Mouse (Mus musculus) right cerebral cortex, postnatal 10 days (tissue): ENCODE measurements around the gene Ice1.
A peak's percentile ranks its signal among the peaks of the same experiment; 100 is the strongest.

ENCODE experiments used
- DNase-seq, 2 experiments: peaks; one replicate each; pipeline ENCODE4 v3.0.0; 2021; ENCODE audit warnings: low spot score in 2 of 2

Gene Ice1

DNA sequence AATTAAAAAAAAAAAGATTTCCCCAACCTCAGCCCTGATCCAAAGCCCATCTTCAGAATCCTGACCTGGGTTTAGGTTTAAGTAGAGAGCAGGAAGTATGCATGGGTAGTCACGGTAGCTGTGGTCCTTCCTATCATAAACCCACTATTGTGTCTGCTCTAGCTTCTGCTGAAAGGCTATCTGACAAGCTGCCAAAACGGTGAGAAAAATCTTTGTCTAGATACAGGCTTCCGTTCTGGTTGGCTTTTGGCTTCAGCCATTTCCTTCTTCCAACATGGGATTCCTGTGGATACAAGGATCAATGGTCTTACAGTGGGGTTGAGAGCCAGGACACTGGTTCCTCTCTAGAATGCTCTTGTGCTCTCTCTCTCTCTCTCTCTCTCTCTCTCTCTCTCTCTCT lies 2.2 kb upstream of the Ice1 start:
- peak in 1 of 2 experiments; percentile 21 for DNase-seq

DNA sequence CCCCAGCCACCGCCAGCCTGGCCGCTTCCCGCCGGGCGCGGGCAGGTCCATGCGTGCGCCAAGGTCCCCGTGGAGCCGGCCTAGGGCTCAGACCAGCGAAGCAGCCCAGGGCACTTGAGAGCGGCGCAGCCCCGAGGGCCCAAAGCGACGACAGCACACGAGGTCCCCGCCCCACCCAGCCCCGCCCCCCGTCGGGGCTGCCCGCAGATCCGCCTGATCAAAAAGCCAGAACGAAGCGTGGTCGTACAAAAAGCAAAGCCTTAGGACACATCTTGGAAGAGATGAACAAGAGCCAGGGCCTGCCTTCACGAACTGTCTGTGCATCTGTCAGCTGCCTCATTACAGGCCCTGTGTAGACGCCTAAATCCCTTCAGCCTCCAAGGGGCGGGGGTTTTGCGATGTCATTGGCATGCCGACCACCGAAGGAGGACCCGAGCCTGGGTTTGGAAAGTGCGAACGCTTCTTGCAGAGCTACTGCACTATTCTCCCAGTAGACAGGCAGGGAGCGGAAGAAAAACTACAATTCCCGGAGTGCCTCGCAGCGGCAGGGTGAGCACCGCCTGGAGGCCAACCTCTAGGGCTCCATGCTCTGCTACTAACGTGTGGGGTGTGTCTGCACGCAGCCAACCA lies 343 bp upstream of the Ice1 start:
- peak; percentile 97 to 98 for DNase-seq

DNA sequence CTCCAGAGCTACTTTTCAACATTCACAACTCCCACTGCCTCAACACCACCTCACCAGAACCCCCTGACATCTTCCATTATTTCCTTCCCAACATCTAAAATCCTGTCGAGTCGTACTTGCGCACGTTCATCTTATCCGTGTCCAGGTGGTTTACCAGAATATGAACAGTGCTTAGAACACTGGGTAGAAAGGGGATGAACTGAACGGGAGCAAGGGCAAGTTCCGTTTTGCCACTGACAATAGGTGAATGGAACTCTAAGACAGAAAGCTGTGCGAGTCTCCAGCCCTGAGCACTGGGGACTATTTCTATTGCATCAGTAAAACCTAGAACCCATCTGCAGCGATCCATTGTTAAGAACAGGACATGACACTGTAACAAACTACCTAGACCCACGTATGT lies 728 bp downstream of the Ice1 start:
- no peak for DNase-seq

DNA sequence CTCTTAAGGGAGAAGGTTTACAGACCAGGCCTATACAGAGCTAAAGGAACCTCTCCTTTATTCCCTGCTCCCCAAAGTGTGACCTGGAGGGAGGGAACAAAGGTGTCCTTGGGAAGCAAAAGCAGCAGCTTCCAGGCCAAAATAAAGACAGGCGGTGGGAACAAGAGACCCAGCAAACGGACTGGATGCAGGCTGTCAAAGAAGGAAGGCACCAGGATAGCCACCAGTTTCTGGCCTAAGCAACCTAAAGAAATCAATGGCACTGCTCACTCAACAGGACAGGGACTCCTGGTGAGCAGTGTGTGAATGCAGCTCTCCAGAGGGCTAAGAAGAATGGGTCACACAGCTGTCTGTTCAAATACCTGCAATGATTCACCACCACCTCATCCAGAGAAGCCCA lies 1.8 kb downstream of the Ice1 start:
- DNase-seq: no peak

DNA sequence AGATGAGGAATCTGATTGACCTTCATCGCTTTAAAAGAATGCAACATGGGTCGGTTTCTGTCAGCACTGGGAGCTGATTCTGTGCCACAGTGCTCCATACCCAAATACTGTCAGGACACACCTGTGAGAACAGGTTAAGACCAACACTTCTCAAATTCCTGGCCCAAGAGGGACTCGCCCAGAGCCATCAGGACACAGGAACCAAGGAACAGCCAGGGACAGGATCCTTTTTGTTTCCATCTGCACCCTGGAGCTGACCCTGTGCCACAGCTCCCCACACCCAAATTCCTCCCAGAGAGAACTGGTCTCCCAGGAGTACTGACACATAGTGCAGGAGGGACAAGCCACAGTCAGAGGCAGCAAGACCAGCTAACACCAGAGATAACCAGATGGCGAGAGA lies 11.0 kb downstream of the Ice1 start:
- no peak for DNase-seq

DNA sequence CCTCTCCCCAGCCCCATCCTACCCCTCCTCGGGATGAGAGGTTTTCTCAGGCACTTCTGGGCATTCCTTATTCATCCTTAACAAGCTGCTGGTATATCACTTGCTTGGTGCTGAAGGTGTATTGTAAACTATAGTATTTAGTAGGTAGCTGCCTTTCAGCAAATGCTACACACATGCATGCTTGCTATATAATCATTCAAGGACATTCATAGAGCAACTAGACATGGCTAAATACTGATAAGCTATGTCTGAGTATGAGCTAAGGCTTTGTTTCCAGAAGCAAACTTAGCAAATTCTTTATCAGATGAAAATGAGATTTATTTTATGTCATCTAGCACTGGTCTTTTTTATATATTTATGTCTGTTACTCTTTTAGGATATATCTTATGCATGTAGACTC lies 11.8 kb downstream of the Ice1 start:
- DNase-seq: no peak

DNA sequence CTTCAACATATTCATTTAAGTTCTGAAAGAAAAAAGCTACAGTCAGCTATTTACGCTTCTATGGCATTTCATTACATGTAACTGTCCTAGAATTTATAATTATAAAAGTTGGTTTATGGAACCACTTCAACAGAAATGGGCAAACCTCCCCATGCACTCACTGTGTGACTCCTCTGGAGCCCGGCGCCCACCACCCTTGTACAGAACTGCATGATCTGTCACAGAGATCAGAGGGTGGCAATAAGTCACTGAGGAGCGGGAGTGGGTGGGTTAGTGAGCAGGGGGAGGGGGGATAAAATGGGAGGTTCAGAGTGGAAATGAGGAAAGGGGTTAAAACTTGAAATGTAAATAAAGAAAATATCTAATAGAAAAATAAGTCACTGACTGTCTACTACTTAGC lies 13.0 kb downstream of the Ice1 start:
- no peak for DNase-seq

DNA sequence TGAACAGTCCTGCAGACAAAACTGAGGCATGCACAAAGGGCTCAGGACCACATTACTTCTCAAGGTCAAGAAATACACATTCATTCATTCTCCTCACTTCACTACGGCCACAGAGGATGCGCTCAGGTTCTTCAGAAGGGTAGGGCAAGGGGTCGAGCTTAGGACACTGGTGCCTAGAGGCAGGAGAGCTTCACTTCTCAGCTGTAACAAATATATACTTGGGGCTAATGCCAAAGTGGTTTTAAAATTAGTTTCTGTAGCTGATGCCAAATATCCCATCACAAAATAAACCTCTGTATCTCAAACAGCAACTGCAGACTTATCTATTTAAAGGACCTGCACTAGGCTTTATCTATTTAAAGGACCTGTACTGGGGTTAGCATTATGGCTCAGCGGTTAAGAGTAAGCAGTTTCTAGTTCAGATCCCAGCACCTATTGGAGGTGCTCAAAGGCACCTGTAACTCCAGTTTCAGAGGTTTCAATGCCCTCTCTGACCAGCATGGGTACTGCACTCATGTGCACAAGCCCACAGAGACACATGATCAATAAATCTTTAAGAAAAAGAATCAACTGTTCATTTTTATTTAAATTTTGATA lies 14.9 kb downstream of the Ice1 start:
- DNase-seq: peak in 1 of 2 experiments; percentile 16

DNA sequence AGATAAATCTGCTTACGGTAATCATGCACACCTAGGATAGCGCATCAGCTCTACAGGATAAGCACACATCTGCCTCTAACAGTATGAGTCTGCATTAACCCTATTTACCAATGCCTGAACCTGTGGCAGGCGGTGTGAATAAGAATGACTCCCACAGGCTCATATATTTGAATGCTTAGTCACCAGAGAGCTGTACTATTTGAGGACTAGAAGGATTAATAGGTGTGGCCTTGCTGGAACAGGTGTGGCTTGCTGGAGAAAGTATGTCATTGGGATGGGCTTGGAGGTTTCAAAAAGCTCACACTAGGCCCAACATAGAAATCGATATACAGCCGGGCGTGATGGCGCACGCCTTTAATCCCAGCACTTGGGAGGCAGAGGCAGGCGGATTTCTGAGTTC lies 15.9 kb downstream of the Ice1 start:
- peak in 1 of 2 experiments; percentile 8 for DNase-seq

DNA sequence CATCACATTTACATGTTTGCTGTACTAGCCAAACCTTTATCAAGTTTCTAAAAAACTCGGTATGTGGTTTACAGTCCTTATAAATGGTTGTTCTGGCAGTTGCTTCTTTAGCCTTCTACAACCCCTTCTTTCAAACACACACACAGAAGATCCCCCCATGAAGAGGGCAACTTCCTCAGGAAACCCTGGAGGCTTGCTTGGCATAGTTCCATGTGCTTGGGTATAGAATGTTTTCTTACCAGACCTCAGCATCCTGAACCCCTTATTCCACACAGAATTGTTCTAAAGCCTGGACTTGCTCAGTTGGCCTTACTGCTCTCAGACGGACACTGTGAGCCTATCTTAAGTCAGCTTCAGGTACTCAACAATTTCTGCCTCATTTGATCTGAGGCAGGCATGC lies 24.6 kb downstream of the Ice1 start:
- peak in 1 of 2 experiments; percentile 21 for DNase-seq

DNA sequence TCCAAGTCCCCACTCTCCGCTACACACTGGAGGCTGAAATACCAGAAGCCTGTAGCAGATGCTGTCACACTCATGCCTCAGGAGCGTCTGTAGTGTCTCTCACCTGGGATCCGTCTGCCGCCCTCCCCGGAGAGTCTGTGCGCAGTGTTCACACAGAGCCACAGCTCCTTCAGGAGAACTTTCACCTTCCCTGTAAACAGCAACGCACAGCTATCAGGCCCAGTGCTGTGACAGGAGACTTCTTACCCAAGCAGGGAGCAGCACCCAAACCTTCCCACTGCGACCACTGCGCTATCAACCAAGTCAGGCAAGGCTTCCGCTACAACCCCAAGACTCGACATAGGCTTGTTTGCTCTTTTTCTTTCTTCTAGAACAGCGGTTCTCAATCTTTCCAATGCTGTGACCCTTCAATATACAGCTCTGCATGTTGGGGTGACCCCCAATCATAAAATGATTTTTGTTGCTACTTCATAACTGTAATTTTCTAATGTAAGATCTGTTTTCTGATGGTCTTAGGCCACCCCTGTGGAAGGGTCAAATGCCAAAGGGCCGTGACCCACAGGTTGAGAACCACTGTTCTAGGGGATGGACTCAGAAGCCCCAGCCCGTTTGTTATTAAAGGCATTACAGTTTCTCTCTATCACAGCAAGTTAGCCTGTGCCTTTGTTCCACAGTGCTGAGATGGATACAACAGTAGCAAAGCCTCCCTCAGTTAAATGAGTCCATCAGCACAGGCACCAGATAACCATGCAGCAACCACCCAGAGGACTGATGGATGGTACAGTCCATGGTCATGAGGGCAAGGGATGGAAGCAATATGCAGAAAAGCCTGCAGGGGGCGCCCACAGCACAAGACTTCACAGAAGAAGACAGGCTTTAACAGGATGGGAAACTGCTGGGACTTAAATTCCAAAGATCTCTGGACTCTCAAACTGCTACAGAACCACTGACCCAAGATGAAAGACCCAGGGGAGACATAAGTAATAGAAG lies 26.7 kb downstream of the Ice1 start:
- DNase-seq: peak; percentile 71 to 79

DNA sequence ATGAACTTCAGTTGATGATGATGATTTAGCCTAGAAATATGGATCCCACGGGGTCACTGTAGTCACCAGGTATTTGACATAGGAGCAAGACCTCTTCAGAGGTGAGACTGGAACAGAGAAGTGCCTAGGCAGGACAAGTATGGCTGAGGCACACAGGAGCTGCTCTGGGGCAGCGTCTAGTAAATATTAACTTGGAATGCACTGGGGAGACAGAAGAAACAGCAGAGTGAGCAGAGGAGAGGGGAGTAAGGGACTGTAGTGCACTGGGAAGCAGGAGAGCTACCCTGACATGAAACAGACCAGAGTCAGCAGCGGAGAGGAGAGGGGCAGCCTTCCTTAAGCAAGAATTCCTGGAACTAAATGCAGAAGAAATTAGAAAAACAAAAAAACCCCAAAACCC lies 27.8 kb downstream of the Ice1 start:
- DNase-seq: no peak

DNA sequence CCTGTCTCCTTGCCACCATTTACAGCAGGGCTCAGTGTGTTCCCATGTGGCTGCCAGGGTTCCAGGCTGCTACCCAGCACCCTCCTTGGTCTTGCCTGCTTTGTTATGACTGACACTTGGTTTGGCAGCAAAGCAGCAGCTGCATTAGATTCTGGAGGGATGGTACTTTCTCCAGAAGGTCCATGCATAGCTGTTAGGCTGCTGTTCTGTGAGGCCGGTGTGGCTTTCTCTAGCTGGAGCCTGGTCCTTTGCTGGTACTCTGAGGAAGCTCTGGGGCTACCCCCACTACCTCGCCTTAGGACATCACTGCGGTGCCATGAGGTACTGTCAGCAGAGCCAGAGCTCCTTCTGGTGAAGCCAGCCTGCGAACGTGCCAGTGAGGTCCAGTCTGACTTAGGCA lies 32.1 kb downstream of the Ice1 start:
- peak in 1 of 2 experiments; percentile 23 for DNase-seq

DNA sequence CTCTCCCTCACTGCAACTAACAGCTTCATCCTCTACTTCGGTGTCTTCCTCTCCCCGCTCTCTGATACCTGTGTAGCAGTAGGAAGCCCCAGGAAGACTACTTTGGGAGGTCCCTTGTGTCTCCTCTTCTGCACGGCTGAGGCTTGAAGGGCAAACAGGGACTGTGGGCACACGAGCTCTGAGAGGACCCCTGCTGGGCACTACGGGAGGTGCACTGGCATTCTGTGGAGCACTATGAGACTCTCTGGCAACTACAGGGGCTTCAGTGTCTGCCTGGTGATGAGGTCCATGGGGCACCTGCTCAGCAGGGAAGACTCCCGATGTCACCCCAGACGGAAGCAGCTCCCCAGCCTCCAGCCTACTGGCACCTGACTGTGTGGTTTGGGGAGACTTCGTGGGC lies 32.7 kb downstream of the Ice1 start:
- peak in 1 of 2 experiments; percentile 21 for DNase-seq

DNA sequence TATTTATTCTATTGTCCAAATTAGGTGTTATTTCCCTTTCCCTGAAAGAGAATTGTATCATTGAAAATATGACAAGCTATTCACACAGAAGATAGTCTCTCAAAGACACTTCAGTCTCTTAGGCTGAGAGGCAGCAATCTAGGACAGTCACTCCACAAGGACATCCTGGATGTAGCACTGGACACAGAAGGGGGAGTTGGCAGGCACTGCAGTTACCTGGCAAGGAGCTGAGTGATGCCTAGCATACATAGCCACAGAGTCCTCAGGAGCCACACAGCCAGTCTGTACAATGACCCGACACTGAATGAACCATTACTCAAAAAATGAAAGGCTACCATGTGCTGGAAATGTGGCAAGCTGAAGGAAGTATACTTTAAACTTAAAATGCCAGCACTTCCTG lies 35.9 kb downstream of the Ice1 start:
- DNase-seq: no peak

DNA sequence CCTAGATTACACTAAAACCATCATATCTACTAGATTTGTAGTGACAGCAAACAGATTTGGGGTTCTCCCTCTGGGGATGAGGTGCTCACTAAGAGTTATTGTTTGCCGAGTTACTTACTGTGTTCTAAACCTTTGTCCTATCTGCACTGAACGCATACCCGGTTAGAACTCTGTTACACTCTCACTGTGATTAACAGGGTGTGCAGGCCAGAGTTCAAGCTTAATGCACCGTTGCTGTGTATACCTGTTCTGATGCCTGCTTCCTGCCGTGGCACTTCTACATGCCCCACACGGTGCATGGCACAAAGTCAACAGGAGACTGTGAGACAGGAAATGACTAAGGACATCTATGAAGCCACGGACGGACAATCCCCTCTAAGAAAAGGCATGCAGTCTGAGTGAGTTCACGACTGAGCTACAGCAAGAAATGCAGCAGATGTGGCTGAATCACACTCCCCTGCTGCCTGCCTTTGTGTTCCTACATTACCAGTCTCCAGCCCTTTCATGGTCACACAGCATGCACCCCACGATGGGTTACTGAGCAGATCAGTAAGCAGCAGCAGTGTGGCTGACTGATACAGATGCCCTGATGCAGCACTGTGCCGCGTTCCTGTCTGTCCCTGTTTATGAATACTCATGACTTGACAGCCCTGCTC lies 37.3 kb downstream of the Ice1 start:
- DNase-seq: no peak

DNA sequence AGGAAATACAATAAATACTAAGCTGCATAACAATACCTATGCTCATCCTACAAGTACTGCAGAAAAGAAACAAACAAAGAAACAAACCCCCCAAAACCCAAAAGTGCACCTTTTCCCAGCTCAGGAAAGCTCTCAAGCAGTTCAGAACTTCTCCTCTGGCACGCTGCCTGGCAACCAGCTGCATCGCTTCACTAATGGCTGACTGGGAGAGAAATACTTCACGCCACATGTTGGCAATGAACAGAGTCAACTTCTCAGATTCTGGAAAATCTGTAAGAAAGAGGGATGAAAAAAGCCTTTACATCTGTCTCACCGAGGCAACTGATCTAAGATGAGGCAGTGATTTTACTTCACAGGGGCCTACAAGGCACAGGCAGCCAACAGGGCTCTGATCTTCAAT lies 38.5 kb downstream of the Ice1 start:
- DNase-seq: peak; percentile 67 to 75

DNA sequence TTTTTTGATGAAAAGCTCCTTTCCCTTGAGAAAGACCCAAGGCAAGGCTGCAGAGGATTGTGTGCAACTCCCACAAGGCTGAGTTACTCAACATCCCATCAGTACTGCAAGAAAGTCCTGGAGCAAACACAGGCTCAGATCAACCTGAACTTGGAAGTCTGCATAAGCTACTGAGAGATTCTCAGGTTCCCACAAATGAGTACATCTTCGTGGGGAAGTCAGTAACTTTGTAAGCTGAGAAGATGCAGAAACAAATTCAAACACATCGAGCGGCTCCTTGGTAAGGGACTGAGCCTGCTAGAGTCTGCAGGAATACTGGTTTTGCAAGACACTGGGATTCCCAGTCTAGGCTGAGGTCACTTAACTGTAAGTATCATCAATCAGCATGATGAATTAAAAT lies 40.5 kb downstream of the Ice1 start:
- DNase-seq: no peak

DNA sequence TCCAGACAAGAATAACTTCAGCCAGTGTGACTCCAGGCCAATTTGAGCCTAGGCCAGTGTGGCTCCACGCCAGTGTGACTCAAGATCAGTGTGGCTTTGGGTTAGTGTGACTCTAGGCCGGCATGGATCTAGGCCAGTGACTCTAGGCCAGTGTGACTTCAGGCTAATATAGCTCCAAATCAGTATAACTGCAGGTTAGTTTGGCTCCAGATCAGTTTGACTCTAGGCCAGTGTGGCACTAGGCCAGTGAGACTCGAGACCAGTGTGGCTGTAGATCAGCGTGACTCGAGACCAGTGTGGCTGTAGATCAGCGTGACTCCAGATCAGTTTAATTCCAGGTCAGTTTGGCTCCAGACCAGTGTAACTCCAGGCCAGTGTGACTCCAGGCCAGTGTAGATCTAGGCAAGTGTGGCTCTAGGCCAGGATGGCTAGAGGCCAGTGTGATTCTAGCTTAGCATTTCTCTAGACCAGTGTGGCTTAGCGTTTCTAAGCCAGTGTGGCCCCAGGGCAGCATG lies 47.1 kb downstream of the Ice1 start:
- DNase-seq: peak; percentile 51 to 55

DNA sequence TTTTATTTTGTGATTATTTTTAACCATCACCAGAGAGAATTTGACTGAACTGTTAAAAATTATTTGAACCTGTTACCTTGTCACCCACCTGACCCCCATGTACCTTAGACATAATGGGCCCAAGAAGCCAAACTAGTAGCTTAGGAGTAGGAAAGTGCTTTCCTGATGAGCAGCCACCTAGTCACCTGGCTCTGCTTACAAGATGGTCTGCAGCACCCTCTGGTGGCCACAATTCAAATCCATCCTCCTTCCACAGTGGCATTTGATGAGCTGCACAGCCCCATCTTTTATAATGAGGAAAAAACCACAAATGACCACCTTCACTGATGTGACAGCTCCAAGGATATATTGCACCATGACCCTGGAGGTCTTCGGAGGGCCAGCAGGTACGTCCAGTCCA lies 50.5 kb downstream of the Ice1 start:
- peak; percentile 72 to 82 for DNase-seq

DNA sequence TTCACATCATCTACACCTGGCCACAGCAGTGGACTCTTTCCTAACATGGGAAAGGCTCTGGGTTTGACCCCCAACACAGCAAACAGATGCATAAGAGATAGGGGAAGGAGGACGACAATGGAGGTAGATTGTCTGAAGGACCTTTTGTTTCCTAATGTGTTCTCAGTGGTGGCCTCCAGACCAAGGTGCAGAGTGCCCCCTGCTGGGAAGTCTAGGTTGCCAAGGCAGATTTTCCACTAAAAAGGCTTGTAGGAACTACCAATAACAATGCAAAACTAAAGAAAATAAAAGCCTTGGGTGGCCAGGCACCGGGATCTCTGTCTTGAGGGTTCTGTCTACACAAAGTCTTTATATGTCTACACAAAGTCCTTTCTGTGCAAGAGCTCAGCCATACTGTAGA lies 54.9 kb downstream of the Ice1 start:
- peak in 1 of 2 experiments; percentile 74 for DNase-seq

DNA sequence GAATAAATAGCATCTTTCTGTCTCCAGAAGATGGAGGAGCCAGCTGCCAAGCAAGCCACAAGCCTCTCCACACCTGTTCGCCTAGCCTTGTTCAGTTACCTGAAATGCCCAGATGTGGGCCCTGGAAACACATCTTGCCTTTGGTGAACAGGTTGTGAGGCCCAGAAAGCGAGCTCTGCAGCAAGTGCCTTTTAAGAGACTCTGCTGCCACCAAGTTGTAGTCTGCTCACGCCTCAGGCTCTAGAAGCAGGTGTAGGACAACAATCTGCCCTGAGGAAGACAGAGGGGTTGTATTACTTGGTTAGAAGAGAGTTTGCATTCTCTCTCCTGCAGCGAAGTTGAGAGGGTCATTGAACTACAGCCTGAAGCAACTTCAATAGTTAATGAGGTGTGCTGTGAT lies 55.9 kb downstream of the Ice1 start:
- peak; percentile 42 to 46 for DNase-seq
